Mouse (Mus musculus) midbrain, postnatal 0 days (tissue): ENCODE data around the gene Lrrn3. TPM values are rescaled to one million over a fixed set of nuclear protein-coding genes. Genes with fewer than 3 reads are reported as not detected.
A peak's percentile ranks its signal among the peaks of the same experiment; 100 is the strongest.

ENCODE experiments used
- ATAC-seq: fragments of 200-750 bp; cut with Nextera tagmentation; 2 replicates; pipeline ENCODE4 v1.8.0; 2017; ENCODE audit warnings: moderate number of reproducible peaks, mild to moderate bottlenecking, moderate TSS enrichment, moderate library complexity; ENCODE audit not compliant: low FRiP score
- DNase-seq: peaks from one replicate; pipeline ENCODE4 v3.0.0-alpha.2; 2015; ENCODE audit warnings: low spot score
- H3K27ac ChIP-seq: fragments of 300-500 bp; sonication (generic); 2 replicates; pipeline ENCODE4 v1.5.1; 2014; ENCODE audit warnings: low read depth, mild to moderate bottlenecking, low read length, mixed read lengths
- H3K27me3 ChIP-seq: fragments of 300-500 bp; sonication (generic); 2 replicates; pipeline ENCODE4 v1.6.1; 2014; ENCODE audit warnings: low read length, control low read depth, mixed read lengths; ENCODE audit not compliant: insufficient read depth
- H3K36me3 ChIP-seq: fragments of 300-500 bp; sonication (generic); 2 replicates; pipeline ENCODE4 v1.6.1; 2014; ENCODE audit warnings: low read length, control low read depth, mixed read lengths; ENCODE audit not compliant: insufficient read depth
- H3K4me1 ChIP-seq: fragments of 300-500 bp; sonication (generic); 2 replicates; pipeline ENCODE4 v1.6.1; 2014; ENCODE audit warnings: mild to moderate bottlenecking, control low read depth, antibody characterized with exemption, low read length, mixed read lengths; ENCODE audit not compliant: insufficient read depth
- H3K4me2 ChIP-seq: fragments of 300-500 bp; sonication (generic); 2 replicates; pipeline ENCODE4 v1.6.1; 2014; ENCODE audit warnings: low read depth, mild to moderate bottlenecking, low read length, mixed read lengths; ENCODE audit not compliant: poor library complexity, severe bottlenecking
- H3K4me3 ChIP-seq: fragments of 300-500 bp; sonication (generic); 2 replicates; pipeline ENCODE4 v1.5.1; 2014; ENCODE audit warnings: low read depth, mild to moderate bottlenecking, low read length, moderate library complexity
- H3K9ac ChIP-seq: fragments of 300-500 bp; sonication (generic); replicated peaks from 2 replicates; pipeline ENCODE4 v1.6.1; 2014; ENCODE audit warnings: mild to moderate bottlenecking, low read length, moderate library complexity, mixed read lengths; ENCODE audit not compliant: poor library complexity, severe bottlenecking
- H3K9me3 ChIP-seq: fragments of 300-500 bp; sonication (generic); 2 replicates; pipeline ENCODE4 v1.6.1; 2016; ENCODE audit warnings: low read length, control low read depth
- CTCF ChIP-seq: IDR thresholded peaks from 2 replicates; pipeline ENCODE4 v1.5.1; 2016; ENCODE audit warnings: antibody characterized with exemption, mild to moderate bottlenecking
- WGBS: fragments of 180-500 bp; shearing (Covaris S2); extraction: QIAGEN DNeasy Blood & Tissue Kit; methylation state at CpG from one replicate; pipeline ENCODE4 v1.1.7; 2014; 5-methylcytosine and 5-hydroxymethylcytosine counted together
- polyA plus RNA-seq: library from polyadenylated mRNA; unstranded; fragments of >200 nt; fragmentation: Nextera tagmentation; extraction: Ambion mirVana; gene quantifications from 2 replicates; pipeline ENCODE4 v1.2.1, GENCODE M21; 2015
- total RNA-seq: library from RNA; depleted of rRNA; stranded (reverse); fragments of >200 nt; gene quantifications from 2 replicates; pipeline ENCODE4 v1.2.3, GENCODE M21; 2014

The Lrrn3 gene
- total and polyA plus RNA-seq, 2 experiments from 2014 or later = 84.4 to 101 TPM

GRCm38 (mm10) chr12:41468374-41468991, 17.7 kb downstream of the Lrrn3 start:
- Histone ChIP-seq H3K4me2 (no peak overlapping the region), H3K4me1 (no peaks in the 10 kb centered on the region), H3K4me3 (no peak overlapping the region), H3K27me3 (no peaks in the 10 kb centered on the region), H3K9ac (no peak overlapping the region), H3K27ac (no peak overlapping the region), H3K36me3 (no peaks in the 10 kb centered on the region), H3K9me3 (no peaks in the 10 kb centered on the region)
- TF ChIP-seq CTCF = no peak
- ATAC-seq (no peak), DNase-seq (no peak)
- 96% methylated on average over 3 of the region's 3 CpGs for WGBS

DNA sequence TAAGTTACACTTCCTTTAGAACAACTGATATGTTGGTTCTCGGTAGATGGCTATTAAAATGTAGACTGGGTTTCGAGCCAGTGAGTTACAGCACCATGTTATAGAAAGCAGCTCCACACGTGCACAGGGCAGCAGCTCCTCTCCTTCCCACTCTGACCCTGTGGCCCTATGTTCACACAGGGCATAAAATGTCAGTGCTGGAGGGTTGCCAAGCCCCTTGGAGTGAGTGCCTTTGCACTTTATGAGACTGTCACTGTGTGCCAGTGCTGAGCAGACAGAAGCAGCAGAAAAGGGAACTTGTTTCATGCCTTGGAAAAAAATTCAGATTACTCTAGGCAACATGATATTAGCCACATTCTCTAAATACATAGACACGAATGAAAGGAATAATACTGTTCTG, 47.8 kb downstream of the Lrrn3 start:
- Histone ChIP-seq H3K4me3 (no peak overlapping the region), H3K27ac (no peak overlapping the region), H3K9ac (no peak overlapping the region), H3K4me1 (no peaks in the 10 kb centered on the region), H3K9me3 (no peaks in the 10 kb centered on the region), H3K36me3 (no peaks in the 10 kb centered on the region), H3K4me2 (no peak overlapping the region), H3K27me3 (no peaks in the 10 kb centered on the region)
- ATAC-seq (no peak; the same call in 1 of the 2 replicates), DNase-seq (peak; percentile 52)
- TF ChIP-seq CTCF = no peak
- 61% methylated on average over 4 of the region's 4 CpGs for WGBS

- 86% methylated on average over 5 of the region's 5 CpGs for WGBS
- H3K9me3 ChIP-seq = no peaks in the 10 kb centered on the region
- no peak overlapping the region for H3K4me2 ChIP-seq
- no peaks in the 10 kb centered on the region for H3K36me3 ChIP-seq
- H3K9ac ChIP-seq = no peak overlapping the region
- TF ChIP-seq CTCF = no peak
- no peak overlapping the region for H3K4me3 ChIP-seq
- DNase-seq = no peak
- H3K27ac ChIP-seq = no peak overlapping the region
- H3K4me1 ChIP-seq = no peaks in the 10 kb centered on the region
- no peaks in the 10 kb centered on the region for H3K27me3 ChIP-seq
- ATAC-seq = no peak
Observed at GRCm38 (mm10) chr12:41436206-41436985, 49.8 kb downstream of the Lrrn3 start.

GRCm38 (mm10) chr12:41428806-41429205, 57.4 kb downstream of the Lrrn3 start:
- ATAC-seq (no peak), DNase-seq (no peak)
- Histone ChIP-seq H3K27ac (no peak overlapping the region), H3K36me3 (no peaks in the 10 kb centered on the region), H3K9me3 (no peaks in the 10 kb centered on the region), H3K4me1 (no peaks in the 10 kb centered on the region), H3K27me3 (no peaks in the 10 kb centered on the region), H3K9ac (no peak overlapping the region), H3K4me3 (no peak overlapping the region), H3K4me2 (no peak overlapping the region)
- no peak for TF ChIP-seq CTCF

DNA sequence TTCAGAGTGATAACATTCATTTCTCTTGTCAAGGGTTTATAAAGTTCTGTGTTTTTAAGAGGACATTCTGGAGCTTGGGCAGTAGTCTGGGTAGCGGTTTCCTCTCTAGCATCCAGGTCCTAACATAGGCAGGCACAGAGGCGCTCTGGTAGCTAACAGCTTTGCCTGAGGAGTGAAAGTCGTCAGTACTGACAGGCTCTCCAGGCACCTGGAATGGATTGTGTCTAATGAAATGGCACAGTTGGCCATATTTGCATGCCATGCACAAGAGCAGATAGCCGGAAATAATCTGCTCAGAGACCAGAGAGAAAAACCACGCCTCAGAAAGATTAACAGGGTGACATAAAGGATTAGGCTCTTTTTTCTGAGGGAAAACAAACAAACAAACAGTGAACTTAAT, 58.8 kb downstream of the Lrrn3 start:
- no peaks in the 10 kb centered on the region for H3K4me1 ChIP-seq
- no peak for TF ChIP-seq CTCF
- H3K36me3 ChIP-seq = no peaks in the 10 kb centered on the region
- no peaks in the 10 kb centered on the region for H3K9me3 ChIP-seq
- H3K27ac ChIP-seq = no peak overlapping the region
- no peak overlapping the region for H3K4me2 ChIP-seq
- H3K4me3 ChIP-seq = no peak overlapping the region
- H3K27me3 ChIP-seq = no peaks in the 10 kb centered on the region
- peak; percentile 76 for DNase-seq
- H3K9ac ChIP-seq = no peak overlapping the region
- WGBS = 42% methylated on average over 5 of the region's 5 CpGs
- ATAC-seq = no peak

DNA sequence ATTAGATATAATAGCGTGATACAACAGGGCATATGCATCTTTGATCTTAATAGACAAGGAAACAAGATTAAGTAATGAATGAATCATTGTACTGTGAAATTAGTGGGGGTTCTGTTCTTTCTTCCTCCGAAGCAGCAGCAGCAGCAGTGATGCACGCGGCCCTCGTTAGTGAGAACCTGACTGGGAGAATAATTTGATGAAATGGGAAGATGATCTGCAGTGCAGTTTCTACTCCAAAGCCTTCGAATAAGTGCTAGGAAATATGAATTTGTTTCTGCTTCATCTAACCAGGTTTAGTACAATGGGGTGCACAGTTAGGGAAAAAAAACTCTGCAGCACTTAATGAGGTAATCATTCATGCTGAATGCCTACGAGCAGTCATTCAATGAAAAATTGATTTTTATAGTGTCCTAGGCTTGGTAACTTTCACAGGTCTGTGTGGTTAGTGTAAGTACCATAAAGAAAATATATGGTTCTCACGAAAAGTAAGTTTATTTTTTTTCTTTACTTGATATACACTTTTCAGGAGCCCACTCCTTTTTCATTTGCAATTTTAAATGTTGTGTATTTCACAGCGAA, 61.0 kb downstream of the Lrrn3 start:
- no peak overlapping the region for H3K9ac ChIP-seq
- ATAC-seq = no peak
- no peaks in the 10 kb centered on the region for H3K9me3 ChIP-seq
- no peaks in the 10 kb centered on the region for H3K27me3 ChIP-seq
- H3K27ac ChIP-seq = no peak overlapping the region
- TF ChIP-seq CTCF = no peak
- H3K4me3 ChIP-seq = no peak overlapping the region
- H3K4me1 ChIP-seq = no peaks in the 10 kb centered on the region
- WGBS = 49% methylated on average over 9 of the region's 9 CpGs
- no peaks in the 10 kb centered on the region for H3K36me3 ChIP-seq
- no peak for DNase-seq
- no peak overlapping the region for H3K4me2 ChIP-seq
